Mouse (Mus musculus) hindbrain, embryonic 15.5 days (tissue): ENCODE measurements around the gene Ms4a15. TPM values are rescaled to one million over a fixed set of nuclear protein-coding genes. Genes with fewer than 3 reads are reported as not detected.

Experiments used
- ATAC-seq: fragments of 200-750 bp; cut with Nextera tagmentation; 2 replicates; pipeline ENCODE4 v1.8.0; 2017; ENCODE audit warnings: low read depth, moderate number of reproducible peaks, moderate TSS enrichment; ENCODE audit not compliant: low FRiP score
- H3K27ac ChIP-seq: fragments of 300-500 bp; sonication (generic); replicated peaks from 2 replicates; pipeline ENCODE4 v1.5.1; 2015; ENCODE audit warnings: mild to moderate bottlenecking, inconsistent platforms
- H3K27me3 ChIP-seq: fragments of 300-500 bp; sonication (generic); 2 replicates; pipeline ENCODE4 v1.6.1; 2015; ENCODE audit warnings: control low read depth, inconsistent platforms
- H3K36me3 ChIP-seq: fragments of 300-500 bp; sonication (generic); 2 replicates; pipeline ENCODE4 v1.6.1; 2015; ENCODE audit warnings: control low read depth, inconsistent platforms
- H3K4me1 ChIP-seq: fragments of 300-500 bp; sonication (generic); replicated peaks from 2 replicates; pipeline ENCODE4 v1.6.1; 2015; ENCODE audit warnings: control low read depth, inconsistent platforms
- H3K4me2 ChIP-seq: fragments of 300-500 bp; sonication (generic); 2 replicates; pipeline ENCODE4 v1.6.1; 2015; ENCODE audit warnings: moderate library complexity, mild to moderate bottlenecking, inconsistent platforms
- H3K4me3 ChIP-seq: fragments of 300-500 bp; sonication (generic); 2 replicates; pipeline ENCODE4 v1.5.1; 2015; ENCODE audit warnings: mild to moderate bottlenecking, inconsistent platforms
- H3K9ac ChIP-seq: fragments of 300-500 bp; sonication (generic); 2 replicates; pipeline ENCODE4 v1.6.1; 2015; ENCODE audit warnings: inconsistent platforms
- H3K9me3 ChIP-seq: fragments of 300-500 bp; sonication (generic); 2 replicates; pipeline ENCODE4 v1.6.1; 2016; ENCODE audit warnings: control low read depth, inconsistent platforms
- WGBS: fragments of 180-500 bp; shearing (Covaris S2); methylation state at CpG from one replicate; pipeline ENCODE4 v1.1.7; 2015; 5-methylcytosine and 5-hydroxymethylcytosine counted together
- polyA plus RNA-seq: library from polyadenylated mRNA; unstranded; fragments of >200 nt; fragmentation: Nextera tagmentation; extraction: Ambion mirVana; gene quantifications from 2 replicates; pipeline ENCODE4 v1.2.1, GENCODE M21; 2015

Gene Ms4a15
- polyA plus RNA-seq, 1 experiment from 2014 or later, result 0.17 TPM

GRCm38 (mm10) chr19:10937110-10937563 lies 55.9 kb downstream of the Ms4a15 start, which contains the start of gene Ptgdr2:
Gene Ptgdr2, plus strand, starts transcription at chr19:10937160.
- WGBS, result 69% methylated on average over 5 of the region's 5 CpGs
- no peak for ATAC-seq
- no peaks in the 10 kb centered on the region for H3K27me3 ChIP-seq

GRCm38 (mm10) chr19:10936077-10936476 lies 57.0 kb downstream of the Ms4a15 start:
- Histone ChIP-seq H3K4me3 (no peak overlapping the region), H3K27ac (no peak overlapping the region), H3K27me3 (no peaks in the 10 kb centered on the region), H3K4me2 (no peak overlapping the region), H3K4me1 (peaks cover 11% of the 10 kb centered on the region), H3K9me3 (no peaks in the 10 kb centered on the region), H3K36me3 (no peaks in the 10 kb centered on the region), H3K9ac (no peak overlapping the region)
- ATAC-seq, result no peak
- WGBS, result 90% methylated on average over 5 of the region's 5 CpGs

More at GRCm38 (mm10) chr19:10937110-10937563, 55.9 kb downstream of the Ms4a15 start, which contains the start of gene Ptgdr2:
- H3K4me3 ChIP-seq, result no peak within 1 kb of the TSS
- no peak within 1 kb of the TSS for H3K27ac ChIP-seq
- H3K9ac ChIP-seq, result no peak within 1 kb of the TSS
- no peak within 1 kb of the TSS for H3K4me2 ChIP-seq
- no peaks in the 10 kb centered on the region for H3K9me3 ChIP-seq
- H3K36me3 ChIP-seq, result peaks cover 3% of the 10 kb centered on the region; the same call in 1 of the 2 replicates
- peaks cover 17% of the 10 kb centered on the region for H3K4me1 ChIP-seq

GRCm38 (mm10) chr19:10935029-10935428 lies 58.0 kb downstream of the Ms4a15 start:
- H3K9ac ChIP-seq, result no peak overlapping the region
- no peak for ATAC-seq
- no peak overlapping the region for H3K4me3 ChIP-seq
- no peaks in the 10 kb centered on the region for H3K36me3 ChIP-seq
- H3K27me3 ChIP-seq, result no peaks in the 10 kb centered on the region
- no peak overlapping the region for H3K4me2 ChIP-seq
- H3K4me1 ChIP-seq, result peaks cover 1% of the 10 kb centered on the region; the same call in 1 of the 2 replicates
- H3K27ac ChIP-seq, result no peak overlapping the region
- H3K9me3 ChIP-seq, result no peaks in the 10 kb centered on the region
- 30% methylated on average over 5 of the region's 5 CpGs for WGBS

GRCm38 (mm10) chr19:10930641-10931040 lies 62.4 kb downstream of the Ms4a15 start:
- Histone ChIP-seq H3K27me3 (no peaks in the 10 kb centered on the region), H3K27ac (no peak overlapping the region), H3K4me1 (no peaks in the 10 kb centered on the region), H3K9ac (no peak overlapping the region), H3K4me3 (no peak overlapping the region), H3K9me3 (no peaks in the 10 kb centered on the region), H3K4me2 (no peak overlapping the region), H3K36me3 (no peaks in the 10 kb centered on the region)
- 96% methylated on average over 2 of the region's 2 CpGs for WGBS
- no peak for ATAC-seq

Other genes with a start within 250 kb of the Ms4a15 start
- gene Cd6, start 163.2 kb downstream of the Ms4a15 start, polyA plus RNA-seq, result 0.10 TPM in 1 of 2 replicates, not detected in the other
- 0.30 and 0.47 TPM in 2 replicates for gene Slc15a3, start 153.5 kb downstream of the Ms4a15 start, polyA plus RNA-seq
- 171 and 188 TPM in 2 replicates for gene Tmem132a, start 123.3 kb downstream of the Ms4a15 start, polyA plus RNA-seq
- 45.6 and 46.2 TPM in 2 replicates for gene Tmem109, start 111.2 kb downstream of the Ms4a15 start, polyA plus RNA-seq
- gene Prpf19, start 98.0 kb downstream of the Ms4a15 start, polyA plus RNA-seq, result 43.3 and 44.1 TPM in 2 replicates
- gene Zp1, start 72.6 kb downstream of the Ms4a15 start, polyA plus RNA-seq, result 0.21 and 0.27 TPM in 2 replicates
- 0.08 and 0.09 TPM in 2 replicates for gene Ptgdr2, start 56.1 kb downstream of the Ms4a15 start, polyA plus RNA-seq
- gene Ccdc86, start 44.0 kb downstream of the Ms4a15 start, polyA plus RNA-seq, result 14.6 and 14.9 TPM in 2 replicates
- not detected in 2 replicates for gene Ms4a10, start 18.6 kb downstream of the Ms4a15 start, polyA plus RNA-seq
- gene Ms4a18, start 24.8 kb upstream of the Ms4a15 start, polyA plus RNA-seq, result not detected in 2 replicates
- gene Ms4a8a, start 87.9 kb upstream of the Ms4a15 start, polyA plus RNA-seq, result not detected in 2 replicates
- gene 1700017D01Rik, start 137.6 kb upstream of the Ms4a15 start, polyA plus RNA-seq, result not detected in 2 replicates
- not detected in 2 replicates for gene 1700025F22Rik, start 172.1 kb upstream of the Ms4a15 start, polyA plus RNA-seq
- gene Ms4a13, start 203.5 kb upstream of the Ms4a15 start, polyA plus RNA-seq, result not detected in 2 replicates
- not detected in 2 replicates for gene Ms4a12, start 239.2 kb upstream of the Ms4a15 start, polyA plus RNA-seq